Mouse (Mus musculus) ES-E14 (cell line): ENCODE results near the gene Fam83f. TPM values are rescaled to one million over a fixed set of nuclear protein-coding genes. Genes with fewer than 3 reads are reported as not detected.

ENCODE experiments used
- DNase-seq: peaks from one replicate; pipeline ENCODE4 v3.0.0-alpha.2; 2013; ENCODE audit warnings: low read depth, low spot score
- H3K27ac ChIP-seq: 2 replicates; pipeline ENCODE4 v1.5.1; 2012; ENCODE audit warnings: low read depth, mild to moderate bottlenecking, low read length, moderate library complexity, mixed read lengths; ENCODE audit not compliant: poor library complexity, insufficient read depth, severe bottlenecking
- H3K36me3 ChIP-seq: 2 replicates; pipeline ENCODE4 v1.6.1; 2012; ENCODE audit warnings: mild to moderate bottlenecking, low read length, moderate library complexity, mixed read lengths; ENCODE audit not compliant: control insufficient read depth, poor library complexity, insufficient read depth, severe bottlenecking
- H3K4me1 ChIP-seq, 2 experiments: fragments of 150-350 bp in 1 of 2; sonication (generic) in 1 of 2; 2 replicates each; pipeline ENCODE4 v1.6.1; 2012; ENCODE audit warnings: low read length in 2 of 2, mild to moderate bottlenecking in 1 of 2, mixed read lengths in 1 of 2; ENCODE audit not compliant: control insufficient read depth in 2 of 2, insufficient read depth in 2 of 2, poor library complexity in 1 of 2
- H3K4me3 ChIP-seq, 2 experiments: fragments of 150-350 bp in 1 of 2; sonication (generic) in 1 of 2; 2 replicates each; pipeline ENCODE4 v1.5.1; 2012; ENCODE audit warnings: low read length in 2 of 2, low read depth in 1 of 2, mild to moderate bottlenecking in 1 of 2, mixed read lengths in 1 of 2; ENCODE audit not compliant: insufficient read depth in 1 of 2, poor library complexity in 1 of 2, severe bottlenecking in 1 of 2
- H3K9ac ChIP-seq: 2 replicates; pipeline ENCODE4 v1.6.1; 2012; ENCODE audit warnings: low read depth, mild to moderate bottlenecking, low read length, mixed read lengths; ENCODE audit not compliant: poor library complexity, insufficient read depth, severe bottlenecking
- H3K9me3 ChIP-seq: fragments of 150-350 bp; sonication (generic); 2 replicates; pipeline ENCODE4 v1.6.1; 2012; ENCODE audit warnings: low read depth, mild to moderate bottlenecking, low read length; ENCODE audit not compliant: control insufficient read depth, insufficient read depth
- CHD2 ChIP-seq: IDR thresholded peaks from 2 replicates; pipeline ENCODE4 v1.6.1; 2014; ENCODE audit warnings: mild to moderate bottlenecking, low read depth, low read length, inconsistent platforms
- HCFC1 ChIP-seq: IDR thresholded peaks from 2 replicates; pipeline ENCODE4 v1.6.1; 2012; ENCODE audit warnings: low read length, inconsistent platforms, borderline replicate concordance; ENCODE audit not compliant: insufficient read depth
- MAFK ChIP-seq: IDR thresholded peaks from 2 replicates; pipeline ENCODE4 v1.6.1; 2014; ENCODE audit warnings: mild to moderate bottlenecking, low read depth, low read length, inconsistent platforms; ENCODE audit not compliant: insufficient read depth
- ZC3H11A ChIP-seq: IDR thresholded peaks from 2 replicates; pipeline ENCODE4 v1.6.1; 2012; ENCODE audit warnings: low read depth, mild to moderate bottlenecking, inconsistent platforms, low read length, borderline replicate concordance
- ZNF384 ChIP-seq: IDR thresholded peaks from 2 replicates; pipeline ENCODE4 v1.6.1; 2012; ENCODE audit warnings: low read depth, low read length, inconsistent platforms
- in situ Hi-C, 2 experiments: fragments of 600-800 bp; cut with MboI; formaldehyde crosslinking; loops; one replicate each; pipeline ENCODE4 v1.15.1; 2025; ENCODE audit warnings: low sequenced_read_pairs in 2 of 2, inconsistent platforms in 1 of 2; ENCODE audit not compliant: unreplicated experiment in 2 of 2
- total RNA-seq: library from RNA; depleted of rRNA; stranded (reverse); fragments of 300-350 nt; gene quantifications from 2 replicates; pipeline ENCODE4 v1.2.3, GENCODE M21; 2012

Gene Fam83f
- total RNA-seq, 1 experiment, result 1.0 TPM

DNA sequence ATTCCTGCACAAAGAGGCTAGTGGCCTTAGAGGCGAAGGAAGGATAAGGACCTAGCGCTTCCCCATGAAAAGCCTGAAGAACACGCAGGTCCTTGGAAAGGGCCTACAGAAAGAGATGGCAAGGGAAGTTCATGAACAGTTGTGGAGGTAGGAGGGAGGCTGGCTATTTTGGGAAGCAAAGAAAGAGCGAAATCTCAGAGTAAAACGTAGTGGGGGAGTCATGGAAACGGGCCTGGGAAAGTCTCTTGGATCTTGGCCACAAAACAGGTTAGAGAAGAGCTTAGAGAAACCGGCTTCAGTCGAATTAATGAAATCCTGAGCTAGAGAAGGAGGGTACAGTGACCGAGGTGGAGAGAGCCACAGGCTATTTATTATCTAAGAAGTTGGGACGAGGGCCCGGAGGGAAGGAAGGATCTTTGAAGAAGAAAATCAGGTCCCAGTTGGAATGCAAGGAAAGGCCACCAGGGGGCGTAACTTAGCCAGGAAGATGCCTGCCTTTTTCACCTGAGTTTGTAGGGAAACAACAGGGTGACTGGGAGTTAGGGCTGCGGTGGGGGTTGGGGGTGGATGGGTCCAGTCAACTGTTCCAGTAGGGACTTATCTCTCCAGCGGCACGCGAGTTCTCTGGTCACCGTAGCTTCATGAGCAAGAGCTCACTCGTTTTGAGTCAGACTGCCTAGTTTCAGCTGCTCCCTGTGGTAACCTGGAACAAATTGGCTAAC is 34.3 kb downstream of the Fam83f start:
- DNase-seq, result peak; percentile 82
- H3K36me3 ChIP-seq, result no peaks in the 10 kb centered on the region
- peak overlapping the region in 1 of 2 experiments; percentile 34; a peak in 2 of 4 replicates for H3K4me3 ChIP-seq
- no peaks in the 10 kb centered on the region for H3K9me3 ChIP-seq
- no peak overlapping the region for H3K27ac ChIP-seq
- H3K4me1 ChIP-seq, result peaks cover 0 to 3% of the 10 kb centered on the region in 2 experiments; a peak in 1 of 4 replicates
- H3K9ac ChIP-seq, result peak overlapping the region; percentile 14; the same call in 1 of the 2 replicates
- in situ Hi-C loops, result loop anchor here in 1 of 2 experiments (10.0 kb wide), 1 partner anchor 441 kb away; the partner anchor contains the start of gene Rps19bp1
- TF ChIP-seq HCFC1, result no peak
- TF ChIP-seq ZC3H11A, result peak; percentile 80

DNA sequence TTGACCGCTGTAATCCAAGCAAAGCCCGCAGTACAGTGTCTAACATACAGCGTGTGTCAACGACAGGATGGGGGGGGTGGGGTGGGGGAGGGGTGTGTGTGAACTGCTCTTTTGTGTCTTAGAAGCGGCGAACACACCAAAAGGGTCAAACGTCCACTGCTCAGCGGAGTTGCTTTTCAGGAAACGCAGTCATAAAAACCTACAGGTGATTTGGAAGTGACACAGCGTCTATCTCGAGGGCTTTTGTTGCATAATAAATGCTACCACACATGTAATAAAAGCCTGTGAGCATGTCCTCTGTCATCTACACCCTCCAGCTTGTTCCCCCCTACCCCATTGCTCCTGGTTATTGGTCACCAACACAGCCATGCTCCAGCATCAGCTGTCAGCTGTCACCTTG is 34.9 kb downstream of the Fam83f start:
- Histone ChIP-seq H3K9me3 (no peaks in the 10 kb centered on the region), H3K4me1 (peaks cover 0 to 3% of the 10 kb centered on the region in 2 experiments; a peak in 1 of 4 replicates), H3K36me3 (no peaks in the 10 kb centered on the region), H3K4me3 (peak overlapping the region in 1 of 2 experiments; percentile 34; a peak in 1 of 4 replicates), H3K9ac (no peak overlapping the region), H3K27ac (no peak overlapping the region)
- DNase-seq, result no peak
- in situ Hi-C loops, result loop anchor here in 1 of 2 experiments (10.0 kb wide), 1 partner anchor 442 kb away; the partner anchor contains the start of gene Rps19bp1
- no peak for TF ChIP-seq HCFC1
- TF ChIP-seq ZNF384, result no peak
- TF ChIP-seq ZC3H11A, result no peak
- TF ChIP-seq MAFK, result no peak
- no peak for TF ChIP-seq CHD2

DNA sequence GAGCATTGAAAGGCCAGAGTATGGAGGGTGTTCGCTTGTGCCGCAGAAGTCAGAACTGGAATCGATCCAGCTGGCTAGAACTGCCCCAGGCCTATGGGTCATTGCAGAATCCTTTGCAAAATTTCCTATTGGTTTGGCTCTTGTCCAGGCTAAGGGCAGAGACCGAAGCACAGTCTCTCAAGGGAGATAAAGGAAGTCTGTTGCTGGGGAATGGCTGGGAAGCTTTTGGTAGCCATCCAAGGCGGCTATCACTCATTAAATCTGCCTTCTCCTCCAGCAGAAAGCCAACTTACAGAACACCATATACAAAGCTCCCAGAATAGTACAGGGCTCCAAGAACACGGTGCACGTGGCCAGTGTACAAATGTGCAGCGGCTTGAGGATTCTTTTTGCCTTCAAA is 35.4 kb downstream of the Fam83f start:
- Histone ChIP-seq H3K4me3 (no peak overlapping the region), H3K9ac (no peak overlapping the region), H3K36me3 (no peaks in the 10 kb centered on the region), H3K27ac (no peak overlapping the region), H3K4me1 (peaks cover 0 to 3% of the 10 kb centered on the region in 2 experiments; a peak in 1 of 4 replicates), H3K9me3 (no peaks in the 10 kb centered on the region)
- no peak for DNase-seq
- in situ Hi-C loops, result loop anchor here in 1 of 2 experiments (10.0 kb wide), 1 partner anchor 442 kb away; the partner anchor contains the start of gene Rps19bp1
- no peak for TF ChIP-seq ZC3H11A
- TF ChIP-seq HCFC1, result no peak
- no peak for TF ChIP-seq CHD2
- no peak for TF ChIP-seq ZNF384
- no peak for TF ChIP-seq MAFK

DNA sequence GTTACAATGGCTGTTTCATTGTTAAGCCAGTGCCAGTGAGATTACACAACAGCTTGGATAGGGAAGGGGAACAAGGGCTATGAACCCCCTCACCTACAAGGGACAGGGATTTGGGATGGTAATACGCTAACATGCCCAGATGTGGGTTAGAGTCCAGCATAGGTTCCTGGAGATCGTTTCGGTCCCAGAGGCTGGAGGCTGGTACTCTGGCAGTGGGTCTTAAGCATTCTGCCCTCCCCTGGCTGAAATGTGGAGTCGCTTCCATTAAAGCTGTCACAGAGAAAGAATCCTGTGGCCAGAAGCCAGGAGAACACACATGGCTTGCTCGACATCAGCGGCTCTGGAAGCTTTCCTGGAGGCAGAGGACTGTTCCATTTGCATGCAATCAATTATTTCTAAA is 37.9 kb downstream of the Fam83f start:
- in situ Hi-C loops, result loop anchor here in 1 of 2 experiments (10.0 kb wide), 1 partner anchor 445 kb away; the partner anchor contains the start of gene Rps19bp1
- no peak for TF ChIP-seq ZC3H11A
- no peak for TF ChIP-seq HCFC1
- no peak for TF ChIP-seq ZNF384
- TF ChIP-seq MAFK, result no peak
- TF ChIP-seq CHD2, result no peak
- Histone ChIP-seq H3K27ac (no peak overlapping the region), H3K9ac (no peak overlapping the region), H3K4me3 (no peak overlapping the region), H3K4me1 (peaks cover 0 to 3% of the 10 kb centered on the region in 2 experiments; a peak in 1 of 4 replicates), H3K9me3 (no peaks in the 10 kb centered on the region), H3K36me3 (no peaks in the 10 kb centered on the region)
- no peak for DNase-seq
